9 mouse cellular contexts compared by ENCODE assay signal in genomic region chrX:157818207-157818920, GRCm38 (mm10). TPM values are rescaled to one million over a fixed set of nuclear protein-coding genes. Genes with fewer than 3 reads are reported as not detected.
DNase-seq lines count a peak whose midpoint lies in the region; ATAC-seq and TF ChIP-seq lines count a peak whose summit lies in the region.
"Had no signal": no experiment of that assay in that cellular context is flagged by ENCODE, and none has a peak within 500 bp of the region (broad histone marks: within the 10 kb centered on the region; RNA-seq: fewer than 3 reads in every experiment).

Gene Klhl34, plus strand, starts transcription at chrX:157818435.

- TF ChIP-seq CTCF in kidney, postnatal 0 days (IDR thresholded peaks at IDR 0.05; ENCODE audit: low read depth): no peak

- no peaks in the 10 kb centered on the region for H3K4me1 ChIP-seq in kidney, postnatal 0 days (replicated peaks; ENCODE audit: insufficient read depth, low read length)
- peaks cover 11% of the 10 kb centered on the region for H3K4me1 ChIP-seq in limb, embryonic 12.5 days (replicated peaks)

- H3K9me3 ChIP-seq in kidney, postnatal 0 days (replicated peaks; ENCODE audit: low read length): no peaks in the 10 kb centered on the region
- no peaks in the 10 kb centered on the region for H3K9me3 ChIP-seq in limb, embryonic 12.5 days

- peak within 1 kb of the TSS; percentile 51 for H3K4me2 ChIP-seq in kidney, postnatal 0 days (ENCODE audit: low read length)
- H3K4me2 ChIP-seq in limb, embryonic 12.5 days: peak within 1 kb of the TSS; percentile 58

- ATAC-seq in kidney, postnatal 0 days (replicated peaks; ENCODE audit: low FRiP score, low read depth): peak; percentile 45
- ATAC-seq in limb, embryonic 12.5 days (ENCODE audit: insufficient number of reproducible peaks, insufficient read depth, low FRiP score, low TSS enrichment, low read depth): no peak
- ATAC-seq in monocyte, adult 5-6 weeks (replicated peaks; ENCODE audit: insufficient number of reproducible peaks, low FRiP score, low TSS enrichment, poor library complexity, severe bottlenecking): no peak

- WGBS in kidney, postnatal 0 days: 47% methylated on average over 28 of the region's 28 CpGs
- 38% methylated on average over 28 of the region's 28 CpGs for WGBS in limb, embryonic 12.5 days

- H3K36me3 ChIP-seq in kidney, postnatal 0 days (ENCODE audit: insufficient read depth, low read length): no peaks in the 10 kb centered on the region
- H3K36me3 ChIP-seq in limb, embryonic 12.5 days: no peaks in the 10 kb centered on the region

- peak; percentile 23 for DNase-seq in kidney, postnatal 0 days (ENCODE audit: low spot score)
- no peak for DNase-seq in kidney, adult 9 months
- DNase-seq in cerebellum, adult 9-11 months: peak; percentile 73
- DNase-seq in gastrocnemius, postnatal 10 days: peak; percentile 8
- peak; percentile 25 for DNase-seq in retina, embryonic 14.5 days (ENCODE audit: low spot score)
- no peak for DNase-seq in T-cell, adult 2 months (ENCODE audit: low spot score)

- H3K4me3 ChIP-seq in kidney, postnatal 0 days (replicated peaks; ENCODE audit: low read depth, low read length): 0 out of 2 replicates have a peak within 1 kb of the TSS, but pooled peaks have one; percentile 14
- H3K4me3 ChIP-seq in limb, embryonic 12.5 days (replicated peaks): peak within 1 kb of the TSS; percentile 23

- H3K27ac ChIP-seq in kidney, postnatal 0 days: no peak within 1 kb of the TSS
- H3K27ac ChIP-seq in limb, embryonic 12.5 days: no peak within 1 kb of the TSS

- no peaks in the 10 kb centered on the region for H3K27me3 ChIP-seq in kidney, postnatal 0 days (ENCODE audit: insufficient read depth, low read length)
- peaks cover 33% of the 10 kb centered on the region for H3K27me3 ChIP-seq in limb, embryonic 12.5 days

- no peak within 1 kb of the TSS for H3K9ac ChIP-seq in kidney, postnatal 0 days (ENCODE audit: low read depth, low read length)
- 0 out of 2 replicates have a peak within 1 kb of the TSS, but pooled peaks have one; percentile 27 for H3K9ac ChIP-seq in limb, embryonic 12.5 days (replicated peaks)

RNA-seq across cellular contexts. Expression of gene Klhl34, which starts in this region (rescaled TPM):
- 0.09 and 0.27 TPM in 2 replicates for polyA plus RNA-seq in kidney, postnatal 0 days (2015; fragmentation: Nextera tagmentation; extraction: Ambion mirVana)
- total RNA-seq in gastrocnemius, postnatal 10 days (2021): 1 to 10 TPM; 4.5 to 5.9 TPM
- polyA plus RNA-seq in limb, embryonic 12.5 days (2016; fragmentation: Nextera tagmentation; extraction: Ambion mirVana): 1.6 TPM in 2 replicates
- not detected in 3 replicates for total RNA-seq in monocyte, adult 5-6 weeks (2017)
- total RNA-seq: MEL had no signal

Comparison
In these comparisons a context has a peak if more than half of its experiments do, and no peak if none do; other contexts are left out.
1. Peak in DNase-seq, ATAC-seq, H3K4me3 ChIP-seq and H3K4me2 ChIP-seq in kidney, postnatal 0 days; RNA of the gene not detected or under 1 TPM.
2. DNase-seq: peak in cerebellum, adult 9-11 months (single experiment), gastrocnemius, postnatal 10 days (single experiment) and retina, embryonic 14.5 days (single experiment); none in kidney, adult 9 months (single experiment) and T-cell, adult 2 months (single experiment).